Mouse (Mus musculus): ENCODE results near the gene Ccdc43. TPM values are rescaled to one million over a fixed set of nuclear protein-coding genes. Genes with fewer than 3 reads are reported as not detected.
A peak's percentile ranks its signal among the peaks of the same experiment; 100 is the strongest.

Gene Ccdc43
- total RNA-seq, 2 experiments from 2014 or later, result 32.8 to 34.5 TPM

DNA sequence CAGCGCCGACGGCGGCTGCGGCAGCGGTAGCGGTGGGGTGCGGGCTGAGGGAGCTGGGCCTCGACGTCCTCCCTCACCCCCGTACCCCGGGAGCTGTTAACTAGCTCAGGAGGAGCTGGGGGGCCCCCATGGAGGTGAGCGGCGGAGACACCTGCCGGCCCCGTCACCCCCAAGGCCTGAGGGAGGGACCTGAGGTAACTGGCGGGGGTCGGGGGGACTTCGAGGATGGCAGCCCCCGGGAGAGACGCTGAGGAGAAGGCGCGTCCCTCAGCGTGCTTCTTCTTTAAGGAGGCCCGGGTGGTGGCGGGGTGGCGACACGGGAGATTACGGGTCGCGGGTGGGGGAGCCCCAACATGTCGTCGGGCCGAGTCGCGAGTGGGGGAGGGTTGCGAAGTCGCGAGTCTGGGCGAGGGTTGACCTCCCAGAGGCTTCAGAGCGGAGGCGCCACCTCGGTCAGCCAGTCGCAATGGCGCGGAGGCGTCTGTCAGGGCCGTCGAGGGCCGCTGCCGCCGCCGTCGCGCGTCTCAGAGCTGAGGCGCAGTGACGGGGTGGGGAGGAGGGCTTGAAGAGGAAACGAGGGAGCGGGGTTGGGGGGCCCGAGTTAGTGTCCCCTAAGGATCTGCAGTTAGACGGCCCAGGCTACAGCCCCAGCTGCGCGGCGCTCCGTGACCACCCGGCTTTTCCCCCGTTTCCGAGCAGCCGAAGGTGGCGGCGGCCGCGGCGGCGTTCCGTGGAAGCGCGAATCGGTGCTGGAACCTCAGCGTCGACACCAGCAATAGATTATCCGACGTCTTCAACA is 31.7 kb downstream of the Ccdc43 start:
- no peak for DNase-seq
- intact Hi-C loops (cut with DNase I), result no loop called here

- intact Hi-C loops (cut with DNase I), result no loop called here
- no peak for DNase-seq
Measured at GRCm38 (mm10) chr11:102665151-102665550, 32.4 kb downstream of the Ccdc43 start.

DNA sequence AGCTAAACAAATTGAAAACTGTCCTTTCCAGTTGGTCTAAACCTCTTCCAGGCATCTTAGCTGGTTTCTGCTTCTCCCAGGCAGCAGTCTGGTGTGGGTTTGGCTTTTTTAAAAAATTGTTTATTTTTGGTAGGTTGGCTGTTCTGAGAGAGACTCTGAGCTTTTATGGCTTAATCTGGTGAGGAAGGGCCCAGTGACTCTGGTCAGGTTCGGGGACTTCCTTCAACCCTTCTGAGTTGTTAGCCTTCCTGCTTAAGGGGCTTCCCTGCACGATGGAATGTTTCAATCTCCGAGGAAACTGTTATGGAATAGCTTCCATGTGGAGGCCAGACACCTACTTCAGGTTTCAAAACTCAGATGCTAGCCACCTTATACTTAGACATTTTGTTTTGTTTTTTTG is 34.2 kb downstream of the Ccdc43 start, which contains the start of gene Meioc:
TSS of gene Meioc (plus strand) at position 301 of the 400 bp plus-strand sequence.
- intact Hi-C loops (cut with DNase I), result no loop called here

DNA sequence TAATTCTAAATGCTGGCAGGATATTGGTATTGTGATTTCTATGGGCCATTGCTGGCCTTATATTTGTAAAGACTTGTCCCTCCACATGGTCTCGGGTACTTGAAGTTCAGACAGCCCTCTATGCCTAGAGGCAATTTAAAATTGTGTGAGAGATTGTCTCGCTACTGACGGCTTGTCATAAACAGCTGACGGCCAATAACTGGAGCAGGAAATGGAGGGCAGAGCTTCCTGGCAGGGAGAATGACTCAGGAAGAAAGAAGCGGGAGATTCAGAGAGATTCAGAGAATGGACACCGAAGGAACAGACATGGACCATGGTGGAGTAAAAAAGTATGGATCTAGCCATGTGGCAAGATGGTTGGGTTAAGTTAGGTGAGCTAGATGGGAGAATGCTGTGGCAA is 40.7 kb downstream of the Ccdc43 start:
- intact Hi-C loops (cut with DNase I), result loop anchor here (10.0 kb wide), 1 partner anchor 172 kb away; no protein-coding TSS in a partner anchor
- DNase-seq, result no peak

More for the DNA sequence above, 34.2 kb downstream of the Ccdc43 start, which contains the start of gene Meioc:
- no peak for DNase-seq

DNA sequence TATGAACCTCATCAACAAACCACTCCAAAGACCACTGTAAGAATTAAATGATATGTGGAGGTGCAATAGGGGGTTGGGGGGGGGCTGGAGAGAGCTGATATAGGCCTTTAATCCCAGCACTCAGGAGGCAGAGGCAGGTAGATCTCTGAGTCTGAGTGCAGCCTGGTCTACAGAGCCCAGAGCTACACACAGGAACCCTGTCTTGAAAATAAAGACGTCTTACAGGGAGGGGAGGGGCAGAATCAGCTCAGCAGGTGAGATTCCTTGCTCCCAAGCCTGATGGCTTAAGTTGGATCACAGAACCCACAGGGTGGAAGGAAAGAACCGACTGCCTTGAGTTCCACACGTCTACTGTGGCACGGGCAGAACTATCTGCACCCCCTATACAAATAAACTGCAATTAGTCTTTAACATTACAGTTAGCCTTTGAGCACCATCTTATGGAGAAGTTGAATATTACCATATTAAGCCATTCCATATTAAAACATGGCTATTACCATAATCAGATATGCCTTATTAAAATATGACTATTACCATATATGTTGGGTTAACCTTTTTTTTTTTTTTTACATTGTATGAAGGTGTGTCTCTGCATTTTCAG is 41.2 kb downstream of the Ccdc43 start:
- DNase-seq, result no peak
- intact Hi-C loops (cut with DNase I), result loop anchor here (10.0 kb wide), 1 partner anchor 172 kb away; no protein-coding TSS in a partner anchor

DNA sequence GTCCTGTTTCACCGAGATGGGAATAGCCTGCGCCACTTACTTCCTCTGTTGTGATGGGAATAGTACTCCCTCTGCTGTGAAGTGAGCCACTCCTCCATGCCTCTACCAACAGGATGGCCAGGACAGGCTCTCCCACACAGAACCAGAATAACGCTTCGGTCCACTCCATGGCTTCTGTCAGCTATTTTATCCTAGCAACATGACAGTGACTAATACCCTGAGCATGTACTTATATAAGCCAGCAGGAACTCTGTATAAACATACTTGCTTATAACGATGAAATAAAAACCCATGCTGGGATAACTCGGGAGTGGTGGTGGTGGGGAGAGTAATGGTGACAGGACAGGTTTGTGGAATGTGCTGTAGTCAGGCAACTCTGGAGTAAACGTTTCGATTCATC is 41.7 kb downstream of the Ccdc43 start:
- intact Hi-C loops (cut with DNase I), result loop anchor here (10.0 kb wide), 1 partner anchor 171 kb away; no protein-coding TSS in a partner anchor

DNA sequence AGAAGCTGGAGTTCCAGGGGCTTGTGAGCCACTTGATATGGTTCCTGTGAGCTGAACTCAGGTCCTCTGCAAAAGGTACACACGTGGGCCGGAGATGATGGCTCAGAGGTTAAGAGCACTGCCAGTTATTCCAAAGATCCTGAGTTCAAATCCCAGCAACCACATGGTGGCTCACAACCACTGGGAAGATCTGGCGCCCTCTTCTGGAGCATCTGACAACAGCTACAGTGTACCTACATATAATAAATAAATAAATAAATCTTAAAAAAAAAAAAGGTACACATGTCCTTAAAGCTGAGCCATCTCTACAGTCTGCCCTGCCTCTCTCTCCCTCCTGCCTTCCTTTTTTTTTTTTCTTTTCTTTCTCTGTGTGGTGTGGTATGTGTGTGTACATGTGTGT is 44.7 kb downstream of the Ccdc43 start:
- DNase-seq, result no peak
- intact Hi-C loops (cut with DNase I), result loop anchor here (10.0 kb wide), 1 partner anchor 168 kb away; no protein-coding TSS in a partner anchor

More for the DNA sequence above, 41.7 kb downstream of the Ccdc43 start:
- no peak for DNase-seq

DNA sequence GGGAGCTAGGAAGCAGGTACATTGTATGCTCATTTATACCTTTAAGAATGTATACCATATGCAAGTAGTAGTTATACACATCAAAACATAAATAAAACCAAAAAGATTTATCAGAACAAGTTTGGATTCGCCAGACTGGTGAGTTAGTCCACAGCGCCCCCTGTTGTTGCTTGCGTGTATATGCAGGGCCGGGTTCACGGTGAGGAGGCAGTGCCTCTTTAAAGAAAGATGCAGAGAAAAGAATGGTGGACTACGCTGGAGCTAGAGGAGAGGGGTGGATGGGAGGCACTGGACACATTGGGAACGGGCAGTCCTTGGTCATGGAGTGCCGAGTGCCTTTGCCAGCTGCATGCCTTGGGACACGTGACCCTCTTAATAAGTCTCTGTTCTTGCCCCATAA is 46.2 kb downstream of the Ccdc43 start:
- peak; percentile 78 for DNase-seq
- intact Hi-C loops (cut with DNase I), result loop anchor here (2.0 to 10.0 kb wide), 2 partner anchors 79 to 167 kb away; no protein-coding TSS in a partner anchor

DNA sequence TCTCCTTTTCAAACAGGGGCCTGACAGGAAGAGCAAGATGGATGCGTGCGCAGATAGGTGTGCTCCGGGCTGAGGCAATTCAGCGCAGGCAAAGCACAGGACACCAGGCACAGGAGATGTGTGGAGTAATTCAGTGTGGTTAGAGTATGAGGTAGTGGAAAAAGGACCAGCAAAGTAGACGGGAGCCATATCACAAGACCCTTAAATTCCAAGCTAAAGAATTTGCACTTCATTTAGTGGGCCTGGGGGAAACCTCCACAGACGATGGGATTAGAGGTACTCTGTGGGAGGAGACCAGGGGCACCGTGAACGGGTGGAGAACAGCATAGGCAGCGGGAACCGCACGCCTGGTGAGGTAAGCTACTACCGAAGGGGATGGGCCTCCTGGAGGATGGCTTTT is 49.7 kb downstream of the Ccdc43 start:
- no peak for DNase-seq
- intact Hi-C loops (cut with DNase I), result no loop called here

DNA sequence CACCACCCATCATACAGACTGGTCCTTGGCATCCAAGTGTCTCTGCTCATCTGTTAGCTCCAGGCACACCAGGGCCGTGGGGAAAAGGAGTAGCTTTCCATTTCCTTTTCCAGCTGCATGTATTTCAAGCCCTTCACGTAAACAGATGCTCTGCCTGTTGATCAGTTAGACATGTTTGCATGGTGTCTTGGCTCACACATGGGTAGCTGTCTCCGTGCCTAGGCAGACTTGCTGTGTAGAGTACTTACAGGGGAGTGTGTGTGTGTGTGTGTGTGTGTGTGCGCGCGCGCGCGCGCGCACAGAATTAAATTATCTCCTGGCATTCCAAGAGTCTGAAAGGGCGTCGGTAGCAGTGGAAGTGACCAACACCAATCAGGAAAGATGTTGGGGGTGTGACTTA is 51.4 kb downstream of the Ccdc43 start:
- no peak for DNase-seq
- intact Hi-C loops (cut with DNase I), result no loop called here

DNA sequence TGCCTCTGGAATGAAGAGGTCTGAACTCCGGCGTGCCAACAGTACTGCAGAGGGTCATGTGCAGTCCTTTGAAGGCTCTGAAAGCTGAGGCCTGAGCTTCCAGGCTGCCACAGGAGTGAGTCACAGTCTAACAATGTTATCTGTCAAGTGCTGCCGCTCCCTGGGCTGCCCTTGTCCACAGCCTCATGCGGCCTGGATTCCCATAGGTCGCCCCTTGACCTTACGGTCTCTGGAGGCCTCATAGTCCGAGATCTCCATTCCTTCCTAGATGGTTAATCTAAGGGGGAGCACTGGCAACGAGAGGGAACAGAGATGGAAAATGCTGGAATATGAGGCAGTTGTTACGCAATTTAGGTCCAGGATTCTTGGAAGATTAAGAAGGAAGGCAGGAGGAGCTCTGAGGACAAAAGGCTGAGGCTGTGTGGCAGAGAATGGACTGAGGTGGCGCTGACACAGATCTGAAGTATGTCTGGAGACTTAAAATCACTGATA is 53.6 kb downstream of the Ccdc43 start:
- DNase-seq, result no peak
- intact Hi-C loops (cut with DNase I), result no loop called here

- DNase-seq, result peak; percentile 92
- intact Hi-C loops (cut with DNase I), result no loop called here
Measured at GRCm38 (mm10) chr11:102636887-102637286, 60.7 kb downstream of the Ccdc43 start.

Small RNAs within 50 kb of the gene (microRNA-seq; reads per million reads assigned to microRNA genes)
- gene Gm22920, result not detected

Other genes with a start within 250 kb of the Ccdc43 start
- 1 to 10 TPM; 3.6 to 4.0 TPM for gene Itga2b, start 227.7 kb downstream of the Ccdc43 start, total RNA-seq (2021)
- gene Gpatch8, start 141.4 kb downstream of the Ccdc43 start, total RNA-seq (2021), result 10 to 100 TPM; 59.6 to 62.6 TPM
- gene Gm11627, start 118.3 kb downstream of the Ccdc43 start, total RNA-seq (2021), result 1 to 10 TPM; 2.0 to 2.2 TPM
- 1 to 10 TPM; 6.8 to 7.4 TPM for gene Fzd2, start 93.4 kb downstream of the Ccdc43 start, total RNA-seq (2021)
- gene Meioc, start 34.1 kb downstream of the Ccdc43 start, total RNA-seq (2021), result not detected
- 100 to 1,000 TPM; 103 to 110 TPM for gene Adam11, start 63.7 kb upstream of the Ccdc43 start, total RNA-seq (2021)
- 10 to 100 TPM; 46.7 to 60.2 TPM for gene Gjc1, start 121.9 kb upstream of the Ccdc43 start, total RNA-seq (2021)
- gene Higd1b, start 138.1 kb upstream of the Ccdc43 start, total RNA-seq (2021), result 1 to 10 TPM; 3.8 to 6.7 TPM
- 100 to 1,000 TPM; 113 to 125 TPM for gene Eftud2, start 183.2 kb upstream of the Ccdc43 start, total RNA-seq (2021)
- under 1 TPM; 0.48 to 0.95 TPM for gene Ccdc103, start 183.4 kb upstream of the Ccdc43 start, total RNA-seq (2021)
- not detected for gene Fam187a, start 187.4 kb upstream of the Ccdc43 start, total RNA-seq (2021)
- 10 to 100 TPM; 37.2 to 56.0 TPM for gene Gfap, start 203.1 kb upstream of the Ccdc43 start, total RNA-seq (2021)
- 1 to 10 TPM; 3.7 to 4.1 TPM for gene Kif18b, start 227.3 kb upstream of the Ccdc43 start, total RNA-seq (2021)
- gene C1ql1, start 248.9 kb upstream of the Ccdc43 start, total RNA-seq (2021), result 10 to 100 TPM; 10.9 to 12.7 TPM